Mouse (Mus musculus): ENCODE data around the gene Zdhhc19.
A peak's percentile ranks its signal among the peaks of the same experiment; 100 is the strongest.
"Not testable (repeated sequence)": the region's sequence is repeated elsewhere in the genome, so short reads cannot be mapped to it uniquely, and the experiment has no call there.

Gene Zdhhc19

GRCm38 (mm10) chr16:32472276-32473015 is 23.6 kb upstream of the Zdhhc19 start:
- no peaks in the 10 kb centered on the region for H3K4me1 ChIP-seq (replicated peaks; ENCODE audit: low read depth, low read length)
- no peak overlapping the region for H3K4me3 ChIP-seq (replicated peaks; ENCODE audit: low read length)
- H3K36me3 ChIP-seq (ENCODE audit: insufficient read depth, low read length) = peaks cover 36% of the 10 kb centered on the region
- no peaks in the 10 kb centered on the region for H3K27me3 ChIP-seq (ENCODE audit: insufficient read depth, low read length)
- H3K9me3 ChIP-seq (ENCODE audit: low read length) = no peaks in the 10 kb centered on the region
- TF ChIP-seq POU5F1 (IDR thresholded peaks at IDR 0.05; ENCODE audit: borderline replicate concordance, low read length) = no peak
- TF ChIP-seq NANOG (IDR thresholded peaks at IDR 0.05; ENCODE audit: borderline replicate concordance, low read length) = no peak
- TF ChIP-seq CTCF (conservative IDR thresholded peaks at IDR 0.05; ENCODE audit: low read length) = no peak

- Histone ChIP-seq H3K27me3 (ENCODE audit: insufficient read depth, low read length) (no peaks in the 10 kb centered on the region), H3K4me1 (replicated peaks; ENCODE audit: low read depth, low read length) (no peaks in the 10 kb centered on the region), H3K36me3 (ENCODE audit: insufficient read depth, low read length) (peaks cover 3% of the 10 kb centered on the region), H3K9me3 (ENCODE audit: low read length) (no peaks in the 10 kb centered on the region), H3K4me3 (replicated peaks; ENCODE audit: low read length) (no peak overlapping the region)
- no peak for TF ChIP-seq CTCF (conservative IDR thresholded peaks at IDR 0.05; ENCODE audit: low read length)
- no peak for TF ChIP-seq POU5F1 (IDR thresholded peaks at IDR 0.05; ENCODE audit: borderline replicate concordance, low read length)
- TF ChIP-seq NANOG (IDR thresholded peaks at IDR 0.05; ENCODE audit: borderline replicate concordance, low read length) = no peak
These were observed 18.8 kb upstream of the Zdhhc19 start for GRCm38 (mm10) chr16:32477315-32477714.

GRCm38 (mm10) chr16:32479415-32479814 is 16.6 kb upstream of the Zdhhc19 start:
- Histone ChIP-seq H3K9me3 (ENCODE audit: low read length) (no peaks in the 10 kb centered on the region), H3K36me3 (ENCODE audit: insufficient read depth, low read length) (no peaks in the 10 kb centered on the region), H3K27me3 (ENCODE audit: insufficient read depth, low read length) (no peaks in the 10 kb centered on the region), H3K4me1 (replicated peaks; ENCODE audit: low read depth, low read length) (peaks cover 10% of the 10 kb centered on the region), H3K4me3 (replicated peaks; ENCODE audit: low read length) (no peak overlapping the region)
- TF ChIP-seq POU5F1 (IDR thresholded peaks at IDR 0.05; ENCODE audit: borderline replicate concordance, low read length) (no peak), NANOG (IDR thresholded peaks at IDR 0.05; ENCODE audit: borderline replicate concordance, low read length) (no peak), CTCF (conservative IDR thresholded peaks at IDR 0.05; ENCODE audit: low read length) (no peak)

GRCm38 (mm10) chr16:32484431-32484871 is 11.6 kb upstream of the Zdhhc19 start:
- TF ChIP-seq CTCF (conservative IDR thresholded peaks at IDR 0.05; ENCODE audit: low read length) (no peak), POU5F1 (IDR thresholded peaks at IDR 0.05; ENCODE audit: borderline replicate concordance, low read length) (no peak), NANOG (IDR thresholded peaks at IDR 0.05; ENCODE audit: borderline replicate concordance, low read length) (no peak)

GRCm38 (mm10) chr16:32485209-32485608 is 10.9 kb upstream of the Zdhhc19 start:
- no peaks in the 10 kb centered on the region for H3K27me3 ChIP-seq (ENCODE audit: insufficient read depth, low read length)
- peaks cover 2% of the 10 kb centered on the region; the same call in 1 of the 2 replicates for H3K36me3 ChIP-seq (ENCODE audit: insufficient read depth, low read length)
- peaks cover 28% of the 10 kb centered on the region for H3K4me1 ChIP-seq (replicated peaks; ENCODE audit: low read depth, low read length)
- peaks cover 28% of the 10 kb centered on the region for H3K9me3 ChIP-seq (ENCODE audit: low read length)
- H3K4me3 ChIP-seq (replicated peaks; ENCODE audit: low read length) = no peak overlapping the region
- TF ChIP-seq CTCF (conservative IDR thresholded peaks at IDR 0.05; ENCODE audit: low read length) (no peak), NANOG (IDR thresholded peaks at IDR 0.05; ENCODE audit: borderline replicate concordance, low read length) (no peak)

More at GRCm38 (mm10) chr16:32484431-32484871, 11.6 kb upstream of the Zdhhc19 start:
- H3K9me3 ChIP-seq (ENCODE audit: low read length) = peaks cover 25% of the 10 kb centered on the region
- H3K36me3 ChIP-seq (ENCODE audit: insufficient read depth, low read length) = peaks cover 2% of the 10 kb centered on the region; the same call in 1 of the 2 replicates
- H3K4me1 ChIP-seq (replicated peaks; ENCODE audit: low read depth, low read length) = peaks cover 28% of the 10 kb centered on the region
- no peaks in the 10 kb centered on the region for H3K27me3 ChIP-seq (ENCODE audit: insufficient read depth, low read length)
- H3K4me3 ChIP-seq (replicated peaks; ENCODE audit: low read length) = peak overlapping the region; percentile 20

GRCm38 (mm10) chr16:32486046-32486445 is 10.0 kb upstream of the Zdhhc19 start:
- H3K4me1 ChIP-seq (replicated peaks; ENCODE audit: low read depth, low read length) = peaks cover 28% of the 10 kb centered on the region
- H3K9me3 ChIP-seq (ENCODE audit: low read length) = peaks cover 29% of the 10 kb centered on the region
- H3K4me3 ChIP-seq (replicated peaks; ENCODE audit: low read length) = no peak overlapping the region
- H3K36me3 ChIP-seq (ENCODE audit: insufficient read depth, low read length) = peaks cover 2% of the 10 kb centered on the region; the same call in 1 of the 2 replicates
- TF ChIP-seq CTCF (conservative IDR thresholded peaks at IDR 0.05; ENCODE audit: low read length) (0 out of 2 replicates have a peak, but pooled peaks have one; percentile 4), POU5F1 (IDR thresholded peaks at IDR 0.05; ENCODE audit: borderline replicate concordance, low read length) (no peak)
- H3K27me3 ChIP-seq (ENCODE audit: insufficient read depth, low read length) = no peaks in the 10 kb centered on the region

- H3K4me3 ChIP-seq (replicated peaks; ENCODE audit: low read length) = 0 out of 2 replicates have a peak within 1 kb of the TSS, but pooled peaks have one; percentile 4
- TF ChIP-seq POU5F1 (IDR thresholded peaks at IDR 0.05; ENCODE audit: borderline replicate concordance, low read length) (no peak), NANOG (IDR thresholded peaks at IDR 0.05; ENCODE audit: borderline replicate concordance, low read length) (no peak), CTCF (conservative IDR thresholded peaks at IDR 0.05; ENCODE audit: low read length) (no peak)
- peaks cover 2% of the 10 kb centered on the region; the same call in 1 of the 2 replicates for H3K36me3 ChIP-seq (ENCODE audit: insufficient read depth, low read length)
- no peaks in the 10 kb centered on the region for H3K27me3 ChIP-seq (ENCODE audit: insufficient read depth, low read length)
- H3K4me1 ChIP-seq (replicated peaks; ENCODE audit: low read depth, low read length) = peaks cover 28% of the 10 kb centered on the region
- H3K9me3 ChIP-seq (ENCODE audit: low read length) = peaks cover 44% of the 10 kb centered on the region
These were observed 8.6 kb upstream of the Zdhhc19 start, which contains the start of gene Slc51a for GRCm38 (mm10) chr16:32487234-32488111. TSS of gene Slc51a (minus strand) at chr16:32487879.

- H3K36me3 ChIP-seq (ENCODE audit: insufficient read depth, low read length) = peaks cover 2% of the 10 kb centered on the region; the same call in 1 of the 2 replicates
- H3K9me3 ChIP-seq (ENCODE audit: low read length) = peaks cover 58% of the 10 kb centered on the region
- H3K4me1 ChIP-seq (replicated peaks; ENCODE audit: low read depth, low read length) = peaks cover 22% of the 10 kb centered on the region
- H3K27me3 ChIP-seq (ENCODE audit: insufficient read depth, low read length) = no peaks in the 10 kb centered on the region
- no peak overlapping the region for H3K4me3 ChIP-seq (replicated peaks; ENCODE audit: low read length)
- TF ChIP-seq CTCF (conservative IDR thresholded peaks at IDR 0.05; ENCODE audit: low read length) (no peak), POU5F1 (IDR thresholded peaks at IDR 0.05; ENCODE audit: borderline replicate concordance, low read length) (no peak), NANOG (IDR thresholded peaks at IDR 0.05; ENCODE audit: borderline replicate concordance, low read length) (no peak)
These were observed 7.1 kb upstream of the Zdhhc19 start for GRCm38 (mm10) chr16:32488939-32489338.

- Histone ChIP-seq H3K4me1 (replicated peaks; ENCODE audit: low read depth, low read length) (peaks cover 30% of the 10 kb centered on the region), H3K9me3 (ENCODE audit: low read length) (peaks cover 37% of the 10 kb centered on the region)
- not testable (repeated sequence) for H3K27me3 ChIP-seq (ENCODE audit: insufficient read depth, low read length); H3K36me3 ChIP-seq (ENCODE audit: insufficient read depth, low read length); H3K4me3 ChIP-seq (replicated peaks; ENCODE audit: low read length)
These were observed 1.7 kb upstream of the Zdhhc19 start for GRCm38 (mm10) chr16:32494371-32494770.
